Mouse (Mus musculus): ENCODE data around the gene Sp8. TPM values are rescaled to one million over a fixed set of nuclear protein-coding genes. Genes with fewer than 3 reads are reported as not detected.

The Sp8 gene
- polyA plus RNA-seq, 1 experiment from 2014 or later, result 24.8 TPM

DNA sequence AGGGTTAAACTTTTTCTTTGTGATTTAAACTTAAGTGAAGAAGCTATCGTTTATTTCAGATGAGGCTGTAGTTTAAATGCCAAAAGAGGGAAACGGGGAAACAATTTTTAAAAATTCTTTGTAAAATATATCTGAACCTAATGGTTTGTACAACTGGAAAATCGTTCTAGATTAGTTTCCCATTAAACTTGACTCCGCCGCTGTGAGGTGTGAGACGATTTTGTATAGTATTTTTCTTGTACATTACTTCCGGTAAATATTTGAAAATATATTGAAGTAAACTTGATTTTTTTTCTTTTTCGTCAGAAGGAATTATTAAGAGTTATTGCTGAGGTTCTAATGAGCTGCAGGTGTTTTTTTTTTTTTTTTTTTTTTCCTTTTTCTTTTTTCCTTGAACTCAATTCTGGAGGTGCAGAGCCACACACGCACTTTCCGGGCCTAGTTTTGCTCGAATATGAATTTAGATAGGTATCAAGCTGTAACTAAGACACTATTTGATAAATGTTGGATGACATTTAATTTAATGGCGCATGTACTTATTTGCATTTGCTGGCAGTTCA is 4.8 kb downstream of the Sp8 start:
- H3K36me3 ChIP-seq (replicated peaks), result no peaks in the 10 kb centered on the region
- peak overlapping the region; percentile 57 for H3K4me3 ChIP-seq (replicated peaks)
- peaks cover 39% of the 10 kb centered on the region for H3K4me1 ChIP-seq
- peak overlapping the region; percentile 65 for H3K4me2 ChIP-seq
- peaks cover 56% of the 10 kb centered on the region for H3K27me3 ChIP-seq
- no peak overlapping the region for H3K27ac ChIP-seq
- WGBS, result 14% methylated on average over 12 of the region's 12 CpGs
- peak overlapping the region; percentile 65; the same call in 1 of the 2 replicates for H3K9ac ChIP-seq
- H3K9me3 ChIP-seq, result no peaks in the 10 kb centered on the region
- ATAC-seq (ENCODE audit: low FRiP score), result no peak

DNA sequence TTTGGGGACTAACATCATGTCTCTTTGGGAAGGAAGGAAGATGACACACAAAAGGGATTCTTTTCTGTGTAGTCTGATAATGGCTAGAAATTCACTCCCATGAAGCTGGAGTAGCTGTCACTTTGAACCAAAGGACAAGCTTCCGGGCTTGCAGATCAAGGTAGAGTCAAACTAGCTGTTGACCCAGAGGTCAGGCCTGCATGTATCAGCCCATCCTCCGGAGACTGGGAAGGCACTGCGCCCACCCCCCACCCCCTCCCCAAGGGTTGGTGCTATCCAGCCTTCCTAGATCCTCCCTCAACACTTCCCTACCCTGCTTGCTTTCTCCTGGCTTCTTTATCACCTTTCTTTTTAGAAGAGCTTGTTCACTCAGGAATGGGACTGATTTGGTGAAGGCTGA is 7.2 kb downstream of the Sp8 start:
- peak overlapping the region; percentile 64 for H3K4me2 ChIP-seq
- H3K4me3 ChIP-seq (replicated peaks), result peak overlapping the region; percentile 25
- ATAC-seq (ENCODE audit: low FRiP score), result no peak
- H3K4me1 ChIP-seq, result peaks cover 36% of the 10 kb centered on the region
- 0% methylated on average over 3 of the region's 3 CpGs for WGBS
- peak overlapping the region; percentile 56; the same call in 1 of the 2 replicates for H3K27ac ChIP-seq
- H3K9me3 ChIP-seq, result no peaks in the 10 kb centered on the region
- H3K27me3 ChIP-seq, result peaks cover 44% of the 10 kb centered on the region
- H3K36me3 ChIP-seq (replicated peaks), result no peaks in the 10 kb centered on the region
- peak overlapping the region; percentile 40; the same call in 1 of the 2 replicates for H3K9ac ChIP-seq

- Histone ChIP-seq H3K4me2 (peak overlapping the region; percentile 64), H3K4me3 (replicated peaks) (peak overlapping the region; percentile 42), H3K9me3 (no peaks in the 10 kb centered on the region), H3K36me3 (replicated peaks) (no peaks in the 10 kb centered on the region), H3K27me3 (peaks cover 34% of the 10 kb centered on the region), H3K4me1 (peaks cover 25% of the 10 kb centered on the region), H3K9ac (peak overlapping the region; percentile 55), H3K27ac (peak overlapping the region; percentile 89)
- WGBS, result 2% methylated on average over 10 of the region's 10 CpGs
- peak; percentile 7; the same call in 1 of the 2 replicates for ATAC-seq (ENCODE audit: low FRiP score)
Observed at GRCm38 (mm10) chr12:118854401-118854800, 8.3 kb downstream of the Sp8 start.

- H3K27ac ChIP-seq, result peak overlapping the region; percentile 89
- ATAC-seq (ENCODE audit: low FRiP score), result peak; percentile 97
- peaks cover 28% of the 10 kb centered on the region for H3K27me3 ChIP-seq
- peak overlapping the region; percentile 64 for H3K4me2 ChIP-seq
- peak overlapping the region; percentile 55 for H3K9ac ChIP-seq
- peak overlapping the region; percentile 42 for H3K4me3 ChIP-seq (replicated peaks)
- peaks cover 22% of the 10 kb centered on the region for H3K4me1 ChIP-seq
- no peaks in the 10 kb centered on the region for H3K9me3 ChIP-seq
- H3K36me3 ChIP-seq (replicated peaks), result no peaks in the 10 kb centered on the region
- WGBS, result 0% methylated on average over 34 of the region's 34 CpGs
Observed at GRCm38 (mm10) chr12:118854831-118855453, 8.8 kb downstream of the Sp8 start.

DNA sequence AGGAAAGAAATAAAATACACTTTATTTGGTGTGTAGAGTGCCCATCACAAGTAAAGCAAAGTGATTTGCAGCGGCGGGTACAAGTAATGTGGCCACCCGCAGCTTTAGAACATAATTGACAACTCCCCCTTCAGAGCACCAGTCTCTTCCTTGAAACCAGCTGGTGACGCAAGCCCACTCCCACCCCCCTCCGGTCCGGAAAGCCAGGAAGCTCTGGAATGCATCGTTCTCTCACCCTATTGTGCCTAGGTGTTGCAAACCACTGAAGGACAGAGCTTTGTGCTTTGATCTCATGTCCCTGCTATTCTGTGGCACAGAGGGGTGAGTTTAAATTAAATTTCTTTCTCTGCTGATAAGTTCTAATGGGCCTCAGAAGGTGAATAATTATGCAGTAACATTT is 10.0 kb downstream of the Sp8 start:
- peaks cover 25% of the 10 kb centered on the region for H3K27me3 ChIP-seq
- H3K4me2 ChIP-seq, result peak overlapping the region; percentile 64
- H3K9me3 ChIP-seq, result no peaks in the 10 kb centered on the region
- H3K4me3 ChIP-seq (replicated peaks), result no peak overlapping the region
- WGBS, result 2% methylated on average over 7 of the region's 7 CpGs
- no peak overlapping the region for H3K27ac ChIP-seq
- H3K4me1 ChIP-seq, result peaks cover 20% of the 10 kb centered on the region
- no peaks in the 10 kb centered on the region for H3K36me3 ChIP-seq (replicated peaks)
- no peak overlapping the region for H3K9ac ChIP-seq
- ATAC-seq (ENCODE audit: low FRiP score), result 0 out of 2 replicates have a peak, but pooled peaks have one; percentile 6

- 89% methylated on average over 8 of the region's 8 CpGs for WGBS
- Histone ChIP-seq H3K27me3 (no peaks in the 10 kb centered on the region), H3K9me3 (no peaks in the 10 kb centered on the region), H3K9ac (no peak overlapping the region), H3K4me2 (no peak overlapping the region), H3K36me3 (replicated peaks) (no peaks in the 10 kb centered on the region), H3K4me3 (replicated peaks) (no peak overlapping the region), H3K4me1 (no peaks in the 10 kb centered on the region), H3K27ac (no peak overlapping the region)
- ATAC-seq (ENCODE audit: low FRiP score), result no peak
Observed at GRCm38 (mm10) chr12:118872673-118873072, 26.5 kb downstream of the Sp8 start.

- H3K4me2 ChIP-seq, result no peak overlapping the region
- H3K9me3 ChIP-seq, result no peaks in the 10 kb centered on the region
- no peak overlapping the region for H3K27ac ChIP-seq
- H3K4me3 ChIP-seq (replicated peaks), result no peak overlapping the region
- ATAC-seq (ENCODE audit: low FRiP score), result no peak
- H3K27me3 ChIP-seq, result no peaks in the 10 kb centered on the region
- H3K36me3 ChIP-seq (replicated peaks), result no peaks in the 10 kb centered on the region
- H3K9ac ChIP-seq, result no peak overlapping the region
- H3K4me1 ChIP-seq, result no peaks in the 10 kb centered on the region
Observed at GRCm38 (mm10) chr12:118882790-118883189, 36.7 kb downstream of the Sp8 start.

GRCm38 (mm10) chr12:118887964-118888363 is 41.8 kb downstream of the Sp8 start:
- no peaks in the 10 kb centered on the region for H3K9me3 ChIP-seq
- no peak overlapping the region for H3K4me2 ChIP-seq
- H3K36me3 ChIP-seq (replicated peaks), result no peaks in the 10 kb centered on the region
- no peaks in the 10 kb centered on the region for H3K27me3 ChIP-seq
- H3K4me1 ChIP-seq, result no peaks in the 10 kb centered on the region
- H3K4me3 ChIP-seq (replicated peaks), result no peak overlapping the region
- no peak overlapping the region for H3K27ac ChIP-seq
- no peak for ATAC-seq (ENCODE audit: low FRiP score)
- 84% methylated on average over 2 of the region's 2 CpGs for WGBS
- no peak overlapping the region for H3K9ac ChIP-seq

Other genes starting within 250 kb of the Sp8 start
- gene Abcb5, start 120.1 kb downstream of the Sp8 start, polyA plus RNA-seq (2016; fragmentation: Nextera tagmentation; extraction: Ambion mirVana), result not detected in 2 replicates